Mouse (Mus musculus) MN1 (cell line): Measurements from ENCODE around the gene Snx29.

Experiments
- DNase-seq: peaks from one replicate; pipeline ENCODE4 v3.0.0-alpha.2; 2016; ENCODE audit warnings: low spot score

The Snx29 gene

GRCm38 (mm10) chr16:11783337-11783736 lies 460.6 kb downstream of the Snx29 start:
- DNase-seq: no peak

- DNase-seq: no peak
These were observed 461.6 kb downstream of the Snx29 start for GRCm38 (mm10) chr16:11784354-11784753.

- DNase-seq: no peak
These were observed 463.1 kb downstream of the Snx29 start for GRCm38 (mm10) chr16:11785806-11786205.

DNA sequence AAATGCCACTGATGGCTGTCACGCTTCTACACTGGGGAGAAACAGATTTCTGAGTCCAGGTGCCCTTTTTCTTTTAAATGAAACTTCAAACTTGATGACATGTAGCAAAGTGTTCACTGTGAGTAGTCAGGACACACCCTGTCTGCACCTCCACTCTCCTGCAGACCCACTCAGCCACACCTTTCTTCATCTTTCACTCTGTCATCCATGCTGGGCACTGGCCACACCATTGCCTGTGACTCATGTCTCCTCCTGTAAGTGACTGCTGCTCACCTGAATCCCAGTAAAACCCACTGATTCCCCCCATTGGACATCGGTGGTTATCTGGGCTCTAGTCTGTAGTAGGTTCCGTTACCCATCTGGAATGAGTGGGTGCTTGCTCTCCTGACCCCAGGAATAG lies 467.8 kb downstream of the Snx29 start:
- DNase-seq: no peak

DNA sequence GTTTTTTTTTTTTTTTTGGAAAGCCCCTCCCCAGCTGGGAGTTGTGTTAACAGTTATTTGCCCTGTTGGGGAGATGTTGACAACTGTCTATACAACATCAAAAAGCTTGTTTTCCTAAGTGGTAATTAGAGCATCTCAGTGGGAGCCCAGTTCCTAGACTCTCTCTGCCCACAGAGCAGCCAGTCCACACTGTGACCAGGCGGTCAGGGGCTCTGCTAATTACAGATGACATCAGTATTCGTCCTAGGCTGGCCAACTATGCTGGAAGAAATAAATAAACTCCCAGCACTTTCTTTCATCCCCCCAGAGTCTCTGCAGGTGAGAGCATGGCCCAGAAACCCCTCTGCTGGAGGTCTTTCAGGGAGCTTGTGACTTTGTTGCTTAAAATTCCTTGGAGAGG lies 470.7 kb downstream of the Snx29 start:
- DNase-seq: no peak

GRCm38 (mm10) chr16:11794628-11795027 lies 471.9 kb downstream of the Snx29 start:
- DNase-seq: no peak

- no peak for DNase-seq
These were observed 473.2 kb downstream of the Snx29 start for GRCm38 (mm10) chr16:11795758-11796460.

GRCm38 (mm10) chr16:11801960-11802539 lies 479.3 kb downstream of the Snx29 start:
- no peak for DNase-seq
